Mouse (Mus musculus) kidney, postnatal 4 days (tissue): ENCODE results near the gene Gm9048.
"Not testable (repeated sequence)": the region's sequence is repeated elsewhere in the genome, so short reads cannot be mapped to it uniquely, and the experiment has no call there.

Source experiments
- DNase-seq, 2 experiments: peaks; one replicate each; pipeline ENCODE4 v3.0.0; 2021; ENCODE audit warnings: mixed read lengths in 2 of 2

Gm9048 gene

GRCm38 (mm10) chr10:118348579-118348978 is at the start of gene Gm9048:
Gm9048 (minus strand) TSS chr10:118348679.
- not testable (repeated sequence) for DNase-seq

GRCm38 (mm10) chr10:118370443-118370842 is 22.0 kb upstream of the Gm9048 start:
- peak; percentile 86 to 89 for DNase-seq

- DNase-seq: no peak
These were observed 21.0 kb upstream of the Gm9048 start for GRCm38 (mm10) chr10:118369518-118369917.

GRCm38 (mm10) chr10:118354005-118354404 is 5.5 kb upstream of the Gm9048 start, which contains the start of gene Gm9049:
Gm9049 (minus strand) TSS chr10:118354105.
- DNase-seq: not testable (repeated sequence)

- not testable (repeated sequence) for DNase-seq
These were observed 5.3 kb downstream of the Gm9048 start, which contains the start of gene Gm9046 for GRCm38 (mm10) chr10:118343155-118343554. Gm9046 (minus strand) TSS chr10:118343255.

- DNase-seq: not testable (repeated sequence)
These were observed 10.7 kb downstream of the Gm9048 start, which contains the start of gene Gm9045 for GRCm38 (mm10) chr10:118337731-118338130. Gm9045 (minus strand) TSS chr10:118337831.

- DNase-seq: not testable (repeated sequence)
These were observed 16.2 kb downstream of the Gm9048 start, which contains the start of gene Gm9044 for GRCm38 (mm10) chr10:118332308-118332707. Gm9044 (minus strand) TSS chr10:118332408.

- DNase-seq: not testable (repeated sequence)
These were observed 21.6 kb downstream of the Gm9048 start, which contains the start of gene Gm9040 for GRCm38 (mm10) chr10:118326869-118327268. Gm9040 (minus strand) TSS chr10:118326969.

- no peak for DNase-seq
These were observed 29.5 kb downstream of the Gm9048 start for GRCm38 (mm10) chr10:118319024-118319423.

GRCm38 (mm10) chr10:118302133-118302532 is 46.3 kb downstream of the Gm9048 start:
- not testable (repeated sequence) for DNase-seq
